Mouse (Mus musculus) stomach, embryonic 14.5 days (tissue): ENCODE results near the gene Ntn5. TPM values are rescaled to one million over a fixed set of nuclear protein-coding genes. Genes with fewer than 3 reads are reported as not detected.

Experiments
- ATAC-seq: fragments of 200-750 bp; cut with Nextera tagmentation; 2 replicates; pipeline ENCODE4 v1.8.0; 2017; ENCODE audit warnings: low read depth, moderate TSS enrichment; ENCODE audit not compliant: insufficient number of reproducible peaks, insufficient read depth, low FRiP score
- H3K27ac ChIP-seq: fragments of 300-500 bp; sonication (generic); 2 replicates; pipeline ENCODE4 v1.5.1; 2014; ENCODE audit warnings: mild to moderate bottlenecking, low read length, moderate library complexity, mixed read lengths
- H3K27me3 ChIP-seq: fragments of 300-500 bp; sonication (generic); 2 replicates; pipeline ENCODE4 v1.6.1; 2014; ENCODE audit warnings: low read length, control low read depth, mixed read lengths; ENCODE audit not compliant: control insufficient read depth, insufficient read depth
- H3K36me3 ChIP-seq: fragments of 300-500 bp; sonication (generic); 2 replicates; pipeline ENCODE4 v1.6.1; 2014; ENCODE audit warnings: mild to moderate bottlenecking, control low read depth, low read length, moderate library complexity, mixed read lengths; ENCODE audit not compliant: control insufficient read depth, insufficient read depth
- H3K4me1 ChIP-seq: fragments of 300-500 bp; sonication (generic); 2 replicates; pipeline ENCODE4 v1.6.1; 2014; ENCODE audit warnings: low read length, control low read depth, mixed read lengths; ENCODE audit not compliant: control insufficient read depth, insufficient read depth
- H3K4me2 ChIP-seq: fragments of 300-500 bp; sonication (generic); replicated peaks from 2 replicates; pipeline ENCODE4 v1.6.1; 2014; ENCODE audit warnings: low read depth, low read length, control low read depth
- H3K4me3 ChIP-seq: fragments of 300-500 bp; sonication (generic); 2 replicates; pipeline ENCODE4 v1.5.1; 2014; ENCODE audit warnings: low read depth, low read length, control low read depth
- H3K9ac ChIP-seq: fragments of 300-500 bp; sonication (generic); replicated peaks from 2 replicates; pipeline ENCODE4 v1.6.1; 2014; ENCODE audit warnings: low read depth, mild to moderate bottlenecking, control low read depth, low read length, moderate library complexity, mixed read lengths
- H3K9me3 ChIP-seq: fragments of 300-500 bp; sonication (generic); 2 replicates; pipeline ENCODE4 v1.6.1; 2016; ENCODE audit warnings: low read depth, low read length, control low read depth; ENCODE audit not compliant: control insufficient read depth
- WGBS: fragments of 180-500 bp; shearing (Covaris S2); extraction: QIAGEN DNeasy Blood & Tissue Kit; methylation state at CpG from one replicate; pipeline ENCODE4 v1.1.7; 2014; 5-methylcytosine and 5-hydroxymethylcytosine counted together
- polyA plus RNA-seq: library from polyadenylated mRNA; unstranded; fragments of >200 nt; fragmentation: Nextera tagmentation; extraction: Ambion mirVana; gene quantifications from 2 replicates; pipeline ENCODE4 v1.2.1, GENCODE M21; 2014

Gene Ntn5
- polyA plus RNA-seq, 1 experiment from 2014 or later = 0.67 TPM

DNA sequence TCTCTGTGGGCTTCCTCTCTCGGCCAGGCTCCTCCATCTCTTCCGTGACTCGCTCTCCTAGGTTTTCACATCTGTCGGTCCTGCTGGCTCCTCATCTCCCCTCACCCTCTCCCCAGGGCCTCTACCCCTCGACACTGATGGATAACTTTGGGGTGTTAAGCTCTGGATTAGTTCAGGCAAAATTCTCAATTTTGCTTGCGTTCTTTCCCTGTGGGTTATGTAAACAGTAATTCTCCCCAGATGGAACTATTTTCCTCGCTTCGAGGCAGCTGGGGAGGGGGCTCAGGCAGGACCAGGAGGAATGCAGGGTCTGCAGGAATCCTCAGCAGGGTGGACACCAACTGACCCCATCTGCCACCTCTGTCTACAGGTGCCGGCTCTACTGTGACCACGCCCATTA, 2.0 kb downstream of the Ntn5 start:
- H3K4me2 ChIP-seq = no peak overlapping the region; the same call in 1 of the 2 replicates
- H3K27me3 ChIP-seq = no peaks in the 10 kb centered on the region
- H3K9me3 ChIP-seq = no peaks in the 10 kb centered on the region
- H3K4me3 ChIP-seq = no peak overlapping the region
- WGBS = 15% methylated on average over 10 of the region's 10 CpGs
- ATAC-seq = no peak
- H3K27ac ChIP-seq = peak overlapping the region; percentile 40; the same call in 1 of the 2 replicates
- H3K36me3 ChIP-seq = no peaks in the 10 kb centered on the region
- H3K4me1 ChIP-seq = peaks cover 28% of the 10 kb centered on the region
- no peak overlapping the region for H3K9ac ChIP-seq

DNA sequence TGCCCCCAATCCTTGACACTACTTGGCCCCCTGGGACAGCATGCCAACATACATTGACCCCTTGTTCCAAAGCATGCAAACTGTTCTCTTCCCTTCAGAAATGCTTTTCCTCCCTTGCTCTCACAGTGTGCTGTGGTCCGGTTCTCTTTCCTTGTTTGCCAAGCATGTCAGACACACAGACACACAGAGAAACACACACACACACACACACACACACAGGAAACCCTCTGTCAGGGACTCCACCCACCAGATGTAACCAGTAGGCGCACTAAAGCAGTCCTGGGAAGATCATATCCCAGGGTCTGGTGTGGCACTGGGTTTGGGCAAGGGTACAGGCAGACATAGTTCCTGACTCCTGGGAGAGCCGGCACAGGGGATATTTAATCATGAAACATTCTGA, 3.0 kb downstream of the Ntn5 start:
- H3K9ac ChIP-seq = no peak overlapping the region
- no peaks in the 10 kb centered on the region for H3K9me3 ChIP-seq
- no peaks in the 10 kb centered on the region for H3K36me3 ChIP-seq
- no peak overlapping the region for H3K4me3 ChIP-seq
- peaks cover 28% of the 10 kb centered on the region for H3K4me1 ChIP-seq
- H3K27me3 ChIP-seq = no peaks in the 10 kb centered on the region
- no peak for ATAC-seq
- H3K27ac ChIP-seq = no peak overlapping the region
- 65% methylated on average over 3 of the region's 3 CpGs for WGBS
- H3K4me2 ChIP-seq = no peak overlapping the region

DNA sequence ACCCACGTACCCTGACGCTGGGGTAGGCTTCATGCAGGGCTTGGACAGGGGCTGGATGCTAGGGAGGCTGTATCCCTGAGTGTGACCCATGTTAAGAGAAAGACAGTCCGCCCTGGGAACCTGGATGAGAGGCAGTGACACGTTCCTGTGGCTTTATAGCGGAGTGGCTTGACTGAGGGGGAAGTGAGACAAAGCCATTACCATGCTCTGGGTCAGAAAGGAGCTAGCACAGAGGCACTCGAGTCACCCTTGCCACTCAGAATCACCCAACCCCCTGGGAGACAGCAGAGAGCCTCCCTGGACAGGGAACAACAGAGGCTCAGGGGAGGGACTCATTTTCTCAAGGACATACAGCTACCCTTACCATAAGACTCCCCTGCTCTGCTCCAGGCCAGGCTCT, 5.3 kb downstream of the Ntn5 start:
- no peak overlapping the region for H3K4me3 ChIP-seq
- H3K36me3 ChIP-seq = no peaks in the 10 kb centered on the region
- H3K9me3 ChIP-seq = no peaks in the 10 kb centered on the region
- peaks cover 22% of the 10 kb centered on the region for H3K4me1 ChIP-seq
- ATAC-seq = no peak
- H3K27me3 ChIP-seq = no peaks in the 10 kb centered on the region
- 69% methylated on average over 6 of the region's 6 CpGs for WGBS
- H3K4me2 ChIP-seq = no peak overlapping the region
- no peak overlapping the region for H3K27ac ChIP-seq
- H3K9ac ChIP-seq = no peak overlapping the region

DNA sequence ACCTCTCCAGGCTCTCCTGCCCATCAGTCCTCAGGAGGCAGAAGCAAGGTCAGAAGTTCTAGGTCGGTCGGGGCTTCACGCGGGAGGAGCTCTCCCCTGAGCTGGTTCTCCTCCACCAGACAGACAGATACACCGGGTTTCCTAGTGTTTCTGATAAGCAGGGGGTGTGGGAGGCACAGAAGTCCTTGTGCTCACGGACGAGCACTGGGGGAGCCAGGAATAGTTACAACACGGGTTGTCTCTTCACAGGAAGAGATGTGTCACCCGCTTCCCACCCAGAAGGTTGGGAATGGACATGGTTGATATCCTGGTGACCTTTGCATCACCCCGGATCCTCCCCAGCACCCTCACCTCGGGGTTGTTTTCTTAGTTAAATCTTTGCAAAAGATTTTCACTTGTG, 6.0 kb downstream of the Ntn5 start:
- Histone ChIP-seq H3K27ac (no peak overlapping the region), H3K27me3 (no peaks in the 10 kb centered on the region), H3K9ac (no peak overlapping the region), H3K4me2 (no peak overlapping the region), H3K36me3 (no peaks in the 10 kb centered on the region), H3K9me3 (no peaks in the 10 kb centered on the region), H3K4me1 (peaks cover 21% of the 10 kb centered on the region), H3K4me3 (no peak overlapping the region)
- ATAC-seq = no peak
- WGBS = 64% methylated on average over 11 of the region's 11 CpGs

DNA sequence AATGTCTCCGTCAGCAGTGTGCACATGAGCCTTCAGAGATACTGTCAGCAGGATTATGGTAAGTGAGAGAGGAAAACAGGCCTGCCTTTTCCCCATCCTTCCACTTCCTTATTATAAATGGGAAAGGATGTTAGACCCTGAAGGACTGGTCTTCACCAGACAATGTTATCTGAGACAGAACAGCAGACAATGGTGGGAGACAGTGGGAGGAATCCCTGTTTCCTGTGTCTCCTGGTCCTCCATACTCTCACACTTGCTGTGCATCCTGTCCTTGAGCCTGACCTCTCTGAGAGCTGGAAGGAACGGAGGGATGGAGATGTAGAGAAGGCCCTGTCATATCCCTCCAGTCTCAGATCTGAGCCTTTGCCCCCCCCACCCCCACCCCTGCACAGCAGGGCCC, 8.5 kb downstream of the Ntn5 start:
- Histone ChIP-seq H3K4me3 (no peak overlapping the region), H3K27me3 (no peaks in the 10 kb centered on the region)
- ATAC-seq = no peak

DNA sequence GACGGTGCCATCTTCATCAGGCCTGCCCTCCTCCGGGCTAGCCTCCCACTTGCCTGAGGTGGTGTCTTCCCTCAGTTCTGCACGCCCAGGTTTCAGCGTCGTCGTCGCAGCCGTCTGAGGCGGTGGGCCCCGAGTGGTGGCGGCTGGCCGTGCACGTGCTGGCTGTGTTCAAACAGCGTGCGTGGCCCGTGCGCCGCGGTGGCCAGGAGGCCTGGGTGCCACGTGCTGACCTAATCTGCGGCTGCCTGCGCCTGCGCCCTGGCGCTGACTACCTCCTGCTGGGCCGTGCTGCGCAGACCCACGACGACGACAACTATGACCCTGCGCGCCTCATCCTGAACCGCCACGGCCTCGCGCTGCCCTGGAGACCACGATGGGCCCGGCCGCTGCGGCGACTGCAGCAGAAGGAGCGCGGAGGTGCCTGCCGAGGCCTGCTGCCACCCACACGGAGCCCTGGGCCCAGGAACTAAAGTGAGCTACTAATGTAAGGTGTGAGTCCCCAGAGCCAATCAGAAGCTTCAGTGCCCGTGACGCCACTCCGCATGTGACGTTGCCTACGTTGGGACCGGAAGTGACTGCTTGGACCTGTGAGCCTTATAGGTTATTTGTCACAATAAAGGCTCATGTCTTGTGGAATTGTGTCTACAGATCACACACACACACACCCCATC, 10.2 kb downstream of the Ntn5 start, which contains the start of gene Sec1:
TSS of gene Sec1 (minus strand) at position 482 of the 671 bp plus-strand sequence.
- Histone ChIP-seq H3K9me3 (no peaks in the 10 kb centered on the region), H3K4me2 (no peak within 1 kb of the TSS), H3K27ac (no peak within 1 kb of the TSS), H3K4me3 (no peak within 1 kb of the TSS), H3K36me3 (no peaks in the 10 kb centered on the region), H3K9ac (no peak within 1 kb of the TSS), H3K4me1 (no peaks in the 10 kb centered on the region), H3K27me3 (0 out of 2 replicates have a peak, but pooled peaks cover 4% of the 10 kb centered on the region)
- no peak for ATAC-seq
- 89% methylated on average over 50 of the region's 50 CpGs for WGBS

More for the DNA sequence above, 8.5 kb downstream of the Ntn5 start:
- H3K27ac ChIP-seq = no peak overlapping the region
- H3K9ac ChIP-seq = no peak overlapping the region
- WGBS = 88% methylated on average over 2 of the region's 2 CpGs
- H3K4me2 ChIP-seq = no peak overlapping the region
- no peaks in the 10 kb centered on the region for H3K9me3 ChIP-seq
- H3K36me3 ChIP-seq = no peaks in the 10 kb centered on the region
- no peaks in the 10 kb centered on the region for H3K4me1 ChIP-seq

DNA sequence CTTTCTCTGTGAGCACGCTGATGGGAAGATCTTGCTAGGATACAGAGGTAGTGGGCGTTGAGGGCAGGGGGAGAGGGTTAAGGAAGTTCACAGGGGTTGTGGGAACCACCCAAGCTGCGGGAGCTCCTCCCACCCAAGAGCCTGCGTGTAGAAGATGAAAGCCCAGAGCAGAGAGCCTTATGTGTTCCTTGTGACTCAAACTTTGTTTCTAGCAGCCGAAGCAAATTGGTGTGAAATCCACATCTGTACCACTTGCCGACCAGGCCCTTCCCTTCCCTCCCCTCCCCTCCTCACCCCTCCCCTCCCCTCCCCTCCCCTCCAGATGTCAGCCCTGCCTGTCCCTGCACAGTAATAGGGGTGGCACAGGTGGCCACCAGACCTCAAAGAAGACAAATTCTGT, 11.3 kb downstream of the Ntn5 start:
- no peak for ATAC-seq
- no peak overlapping the region for H3K4me3 ChIP-seq
- no peak overlapping the region for H3K9ac ChIP-seq
- 0 out of 2 replicates have a peak, but pooled peaks cover 4% of the 10 kb centered on the region for H3K27me3 ChIP-seq
- no peaks in the 10 kb centered on the region for H3K36me3 ChIP-seq
- peaks cover 5% of the 10 kb centered on the region; the same call in 1 of the 2 replicates for H3K4me1 ChIP-seq
- H3K27ac ChIP-seq = no peak overlapping the region
- H3K4me2 ChIP-seq = no peak overlapping the region
- no peaks in the 10 kb centered on the region for H3K9me3 ChIP-seq
- WGBS = 11% methylated on average over 6 of the region's 6 CpGs

DNA sequence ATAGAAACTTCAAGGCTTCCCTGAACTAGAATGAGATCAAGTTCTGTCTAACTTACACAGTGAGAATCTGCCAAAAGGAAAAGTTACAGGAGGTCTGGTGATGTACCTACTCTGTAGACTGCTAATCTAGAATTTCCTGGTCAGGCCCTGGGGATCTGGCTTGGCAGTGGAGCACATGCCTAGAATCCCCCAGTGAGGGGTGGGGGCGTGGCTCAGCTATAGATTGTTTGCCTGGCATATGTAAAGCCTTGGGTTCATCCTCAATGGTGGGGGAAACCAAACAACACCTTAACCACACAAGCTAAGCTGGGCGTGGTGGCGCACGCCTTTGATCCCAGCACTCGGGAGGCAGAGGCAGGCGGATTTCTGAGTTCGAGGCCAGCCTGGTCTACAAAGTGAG, 14.1 kb downstream of the Ntn5 start:
- WGBS = 89% methylated on average over 6 of the region's 7 CpGs
- H3K9me3 ChIP-seq = no peaks in the 10 kb centered on the region
- H3K36me3 ChIP-seq = no peaks in the 10 kb centered on the region
- H3K4me2 ChIP-seq = no peak overlapping the region
- no peak overlapping the region for H3K9ac ChIP-seq
- H3K27me3 ChIP-seq = 0 out of 2 replicates have a peak, but pooled peaks cover 4% of the 10 kb centered on the region
- H3K27ac ChIP-seq = no peak overlapping the region
- ATAC-seq = no peak
- peaks cover 17% of the 10 kb centered on the region; the same call in 1 of the 2 replicates for H3K4me1 ChIP-seq
- no peak overlapping the region for H3K4me3 ChIP-seq
